ENCODE assay signal across 7 mouse cellular contexts in the genomic region with DNA sequence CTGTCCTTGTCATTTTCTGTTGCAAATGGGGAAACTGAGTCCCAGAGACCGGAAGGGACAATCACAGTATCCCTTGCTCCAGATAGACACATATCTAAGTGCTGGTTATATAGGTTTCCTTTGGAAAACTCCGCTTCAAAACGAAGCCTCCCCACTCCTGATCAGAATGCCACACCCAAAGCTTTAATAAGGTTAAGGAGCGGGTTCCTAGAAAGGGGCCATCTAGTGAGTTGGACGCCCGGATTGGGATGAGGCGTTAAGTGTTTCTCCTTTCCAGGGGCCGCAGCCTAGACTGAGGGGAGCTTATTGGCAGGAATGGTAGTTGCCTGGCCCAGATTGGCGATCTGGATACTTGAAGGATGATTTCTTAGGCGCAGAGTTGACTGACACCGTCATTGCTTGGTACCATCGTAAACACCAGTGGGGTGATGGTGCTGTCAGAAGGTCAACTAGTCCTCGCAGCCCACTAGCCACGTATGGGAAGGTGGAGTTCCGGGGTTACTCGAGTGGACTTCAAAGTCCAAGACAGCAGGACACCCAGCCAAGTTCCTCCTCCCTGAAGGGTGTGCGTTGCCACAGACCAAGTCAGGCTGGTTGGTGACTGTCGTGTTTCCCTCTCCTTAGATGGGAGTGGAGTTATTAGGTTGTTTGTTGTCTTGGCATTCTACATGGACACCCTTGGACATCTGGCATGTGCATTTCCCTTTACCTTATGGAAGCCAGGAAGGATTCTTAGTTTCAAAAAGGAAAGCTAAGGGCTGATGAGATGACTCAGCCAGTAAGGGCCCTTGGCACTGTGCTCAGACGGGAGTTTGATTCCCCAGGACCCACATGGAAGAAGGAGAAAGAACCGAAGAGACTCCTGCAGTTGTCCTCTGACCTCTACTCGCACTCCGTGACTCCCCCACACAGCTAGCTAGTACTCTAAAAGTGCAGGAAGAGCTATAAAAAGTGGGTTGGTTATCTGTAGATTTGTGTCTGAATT. TPM values are rescaled to one million over a fixed set of nuclear protein-coding genes. Genes with fewer than 3 reads are reported as not detected.
A peak's percentile ranks its signal among the peaks of the same experiment; 100 is the strongest.
DNase-seq lines count a peak whose midpoint lies in the region; ATAC-seq and TF ChIP-seq lines count a peak whose summit lies in the region.

No protein-coding gene starts in this region.

- H3K79me2 ChIP-seq in CH12.LX (replicated peaks; ENCODE audit: control insufficient read depth, extremely low read depth, insufficient read depth, poor library complexity, severe bottlenecking) = peaks cover 60% of the 10 kb centered on the region

- no peak for TF ChIP-seq RAD21 in CH12.LX (IDR thresholded peaks at IDR 0.05; ENCODE audit: low read depth, low read length)

- WGBS in limb, embryonic 11.5 days = 17% methylated on average over 22 of the region's 22 CpGs
- 25% methylated on average over 22 of the region's 22 CpGs for WGBS in midbrain, embryonic 12.5 days

- ATAC-seq in limb, embryonic 11.5 days (ENCODE audit: insufficient number of reproducible peaks, low FRiP score, low TSS enrichment, low read depth) = no peak
- ATAC-seq in midbrain, embryonic 12.5 days (ENCODE audit: low FRiP score, low read depth) = no peak

- no peak for TF ChIP-seq EP300 in CH12.LX (IDR thresholded peaks at IDR 0.05; ENCODE audit: low read length)

- dilution Hi-C loops in CH12.LX (cut with MboI; ENCODE audit: extremely low pct_ligation_motif_present, extremely low pct_unique_long_range_greater_than_20kb, low sequenced_read_pairs) = no loop called here

- peak overlapping the region; percentile 45 for H3K4me2 ChIP-seq in CH12.LX (ENCODE audit: insufficient read depth, low read depth, poor library complexity, severe bottlenecking)
- H3K4me2 ChIP-seq in limb, embryonic 11.5 days (ENCODE audit: low read depth, severe bottlenecking) = peak overlapping the region; percentile 87
- peak overlapping the region; percentile 79 for H3K4me2 ChIP-seq in midbrain, embryonic 12.5 days (replicated peaks)

- H3K4me3 ChIP-seq in CH12.LX (replicated peaks in 1 of 3; ENCODE audit: low read depth in 2 of 3, low read length in 2 of 3, poor library complexity in 1 of 3) = peak overlapping the region; percentile 83 to 96 (median 91)
- H3K4me3 ChIP-seq in embryonic fibroblast, embryonic 13.5 days (ENCODE audit: insufficient read depth, low read length) = peak overlapping the region; percentile 96
- peak overlapping the region; percentile 67 for H3K4me3 ChIP-seq in limb, embryonic 11.5 days (ENCODE audit: low read depth, low read length)
- H3K4me3 ChIP-seq in midbrain, embryonic 12.5 days = peak overlapping the region; percentile 68

- peak overlapping the region; percentile 44 for H3K27ac ChIP-seq in CH12.LX (ENCODE audit: insufficient read depth, low read depth)
- peak overlapping the region; percentile 13 for H3K27ac ChIP-seq in embryonic fibroblast, embryonic 13.5 days (ENCODE audit: insufficient read depth, low read length)
- no peak overlapping the region; the same call in 1 of the 2 replicates for H3K27ac ChIP-seq in limb, embryonic 11.5 days (replicated peaks; ENCODE audit: low read depth, low read length)
- no peak overlapping the region for H3K27ac ChIP-seq in midbrain, embryonic 12.5 days (replicated peaks)

- TF ChIP-seq POLR2A in CH12.LX (IDR thresholded peaks at IDR 0.05; ENCODE audit: low read depth, low read length) = no peak
- TF ChIP-seq POLR2A in embryonic fibroblast, embryonic 13.5 days (IDR thresholded peaks at IDR 0.05; ENCODE audit: low read depth, low read length) = peak; percentile 45; the same call in 1 of the 2 replicates

- no peaks in the 10 kb centered on the region for H3K27me3 ChIP-seq in CH12.LX (replicated peaks)
- no peaks in the 10 kb centered on the region for H3K27me3 ChIP-seq in limb, embryonic 11.5 days (ENCODE audit: control insufficient read depth, insufficient read depth, low read length)
- H3K27me3 ChIP-seq in midbrain, embryonic 12.5 days = no peaks in the 10 kb centered on the region

- intact Hi-C loops in heart, postnatal 36 days (cut with DNase I) = no loop called here

- H3K4me1 ChIP-seq in CH12.LX (ENCODE audit: control insufficient read depth in 1 of 2, insufficient read depth in 2 of 2) = peaks cover 2 to 42% of the 10 kb centered on the region in 2 experiments; a peak in 3 of 4 replicates
- H3K4me1 ChIP-seq in embryonic fibroblast, embryonic 13.5 days (ENCODE audit: control insufficient read depth, insufficient read depth, low read length) = peaks cover 3% of the 10 kb centered on the region
- H3K4me1 ChIP-seq in limb, embryonic 11.5 days (ENCODE audit: control insufficient read depth, insufficient read depth, low read length) = peaks cover 9% of the 10 kb centered on the region
- H3K4me1 ChIP-seq in midbrain, embryonic 12.5 days = peaks cover 19% of the 10 kb centered on the region

- no peaks in the 10 kb centered on the region for H3K9me3 ChIP-seq in CH12.LX (replicated peaks; ENCODE audit: low read length)
- no peaks in the 10 kb centered on the region for H3K9me3 ChIP-seq in limb, embryonic 11.5 days (ENCODE audit: control insufficient read depth, low read length)
- H3K9me3 ChIP-seq in midbrain, embryonic 12.5 days = no peaks in the 10 kb centered on the region

- H3K36me3 ChIP-seq in CH12.LX (replicated peaks in 1 of 2; ENCODE audit: control insufficient read depth in 1 of 2, insufficient read depth in 1 of 2, low read length in 1 of 2) = peaks cover 0 to 2% of the 10 kb centered on the region in 2 experiments
- H3K36me3 ChIP-seq in limb, embryonic 11.5 days (ENCODE audit: control insufficient read depth, insufficient read depth, low read length) = no peaks in the 10 kb centered on the region
- H3K36me3 ChIP-seq in midbrain, embryonic 12.5 days = no peaks in the 10 kb centered on the region

- no peak for TF ChIP-seq CTCF in CH12.LX (conservative IDR thresholded peaks at IDR 0.05 in 1 of 2, IDR thresholded peaks at IDR 0.05 in 1 of 2; ENCODE audit: low read depth in 2 of 2, low read length in 2 of 2)
- no peak for TF ChIP-seq CTCF in embryonic fibroblast, embryonic 13.5 days (IDR thresholded peaks at IDR 0.05; ENCODE audit: borderline replicate concordance, insufficient read depth, low read length)

- in situ Hi-C loops in CH12.LX (cut with MboI; ENCODE audit: low pct_ligation_motif_present, low pct_unique_long_range_greater_than_20kb, low sequenced_read_pairs) = no loop called here

- H3K9ac ChIP-seq in CH12.LX (ENCODE audit: insufficient read depth, low read depth) = peak overlapping the region; percentile 76
- peak overlapping the region; percentile 85 for H3K9ac ChIP-seq in limb, embryonic 11.5 days (ENCODE audit: low read length)
- H3K9ac ChIP-seq in midbrain, embryonic 12.5 days (replicated peaks) = peak overlapping the region; percentile 76

- DNase-seq in CH12.LX (ENCODE audit: extremely low read depth) (no peak), adipocyte (ENCODE audit: low spot score) (peak; percentile 72)
- DNase-seq in heart, postnatal 36 days = peak; percentile 33 to 36
- DNase-seq in limb, embryonic 11.5 days (ENCODE audit: low spot score) = peak; percentile 31
- peak; percentile 37 for DNase-seq in yolk sac, embryonic 10.5 days (ENCODE audit: low spot score)

TF ChIP-seq in CH12.LX, 34 proteins besides CTCF, POLR2A, EP300 and RAD21:
- TF ChIP-seq BHLHE40 (IDR thresholded peaks at IDR 0.05; ENCODE audit: low read depth, low read length) (0 out of 2 replicates have a peak, but pooled peaks have one; percentile 6), TBP (conservative IDR thresholded peaks at IDR 0.05; ENCODE audit: low read depth, low read length) (0 out of 2 replicates have a peak, but pooled peaks have one; percentile 9), ELF1 (IDR thresholded peaks at IDR 0.05; ENCODE audit: low read depth, low read length) (0 out of 2 replicates have a peak, but pooled peaks have one; percentile 24), HCFC1 (IDR thresholded peaks at IDR 0.05; ENCODE audit: low read depth, low read length) (no peak)

RNA-seq across cellular contexts. Expression of gene Edem1, which starts 1.2 kb away (rescaled TPM):
- total RNA-seq in CH12.LX (2012; rRNA removed) (70.9 and 100 TPM in 2 replicates), CH12.LX (2014; rRNA removed) (186 and 216 TPM in 2 replicates)
- 157 and 163 TPM in 2 replicates for polyA plus RNA-seq in CH12.LX (2012; ENCODE audit: insufficient read length, low read depth)
- 107 and 120 TPM in 2 replicates for polyA plus RNA-seq in embryonic fibroblast, embryonic 13.5 days (2011; ENCODE audit: insufficient read length, low read depth, missing spikeins)
- total RNA-seq in heart, postnatal 36 days (2021) = 10 to 100 TPM; 10.6 to 12.4 TPM
- polyA plus RNA-seq in limb, embryonic 11.5 days (2014; fragmentation: Nextera tagmentation; extraction: Ambion mirVana) = 22.9 and 27.6 TPM in 2 replicates
- polyA plus RNA-seq in midbrain, embryonic 12.5 days (2016; fragmentation: Nextera tagmentation; extraction: Ambion mirVana) = 15.0 and 19.8 TPM in 2 replicates

RNA-seq across cellular contexts. Expression of gene Arl8b, which starts 46.8 kb away (rescaled TPM):
- total RNA-seq in CH12.LX (2012; rRNA removed) (47.8 and 63.3 TPM in 2 replicates), CH12.LX (2014; rRNA removed) (170 and 197 TPM in 2 replicates)
- polyA plus RNA-seq in CH12.LX (2012; ENCODE audit: insufficient read length, low read depth) = 125 and 141 TPM in 2 replicates
- 123 and 164 TPM in 2 replicates for polyA plus RNA-seq in embryonic fibroblast, embryonic 13.5 days (2011; ENCODE audit: insufficient read length, low read depth, missing spikeins)
- total RNA-seq in heart, postnatal 36 days (2021) = 10 to 100 TPM; 92.3 to 95.7 TPM
- 72.2 and 73.1 TPM in 2 replicates for polyA plus RNA-seq in limb, embryonic 11.5 days (2014; fragmentation: Nextera tagmentation; extraction: Ambion mirVana)
- 74.2 and 75.5 TPM in 2 replicates for polyA plus RNA-seq in midbrain, embryonic 12.5 days (2016; fragmentation: Nextera tagmentation; extraction: Ambion mirVana)

Comparison
In these comparisons a context has a peak if more than half of its experiments do, and no peak if none do; other contexts are left out.
1. H3K27ac ChIP-seq: peak in CH12.LX (single experiment) and embryonic fibroblast, embryonic 13.5 days (single experiment); none in limb, embryonic 11.5 days (single experiment) and midbrain, embryonic 12.5 days (single experiment).
2. Peak in every context shown above with its lines, with median percentiles within 50 percentile points of each other: H3K4me2 ChIP-seq, H3K4me3 ChIP-seq and H3K9ac ChIP-seq.